Mouse (Mus musculus) telencephalon, adult 2 months (tissue): ENCODE measurements around the gene Lbhd2.

Experiments
- DNase-seq: peaks from one replicate; pipeline ENCODE4 v3.0.0-alpha.2; 2011; ENCODE audit warnings: low read depth, low spot score

Gene Lbhd2

GRCm38 (mm10) chr12:111430868-111431817, 24.5 kb downstream of the Lbhd2 start:
- DNase-seq, result no peak

GRCm38 (mm10) chr12:111432097-111432496, 25.5 kb downstream of the Lbhd2 start:
- DNase-seq, result no peak

GRCm38 (mm10) chr12:111432751-111433331, 26.2 kb downstream of the Lbhd2 start:
- no peak for DNase-seq

DNA sequence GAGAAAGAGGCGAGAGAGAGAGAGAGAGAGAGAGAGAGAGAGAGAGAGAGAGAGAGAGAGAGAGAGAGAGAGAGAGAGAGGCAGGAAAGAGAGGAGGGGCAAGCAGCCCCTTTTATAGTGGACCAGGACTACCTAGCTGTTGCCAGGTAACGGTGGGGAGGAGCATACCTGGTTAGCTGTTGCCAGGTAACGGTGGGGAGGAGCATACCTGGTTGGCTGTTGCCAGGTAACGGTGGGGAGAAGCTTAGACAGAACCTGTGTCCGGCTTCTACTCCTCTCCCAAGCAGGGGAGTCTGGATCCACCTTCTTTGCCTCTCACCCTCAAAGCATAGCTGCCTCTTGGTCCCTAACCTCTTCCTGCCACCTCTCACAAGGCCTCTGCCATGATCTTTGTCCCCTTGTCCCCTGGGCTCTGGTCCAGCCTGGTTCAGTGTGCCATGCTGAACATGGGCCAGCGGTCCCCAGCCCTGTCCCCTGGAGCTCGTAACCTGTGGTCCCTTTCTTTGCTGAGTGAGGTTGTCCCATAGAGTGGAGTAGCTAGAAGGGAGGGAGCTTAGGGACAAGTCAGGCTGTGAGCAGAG, 27.6 kb downstream of the Lbhd2 start:
- no peak for DNase-seq

- DNase-seq, result no peak
These were observed 28.2 kb downstream of the Lbhd2 start for GRCm38 (mm10) chr12:111434745-111435327.

- no peak for DNase-seq
These were observed 29.6 kb downstream of the Lbhd2 start for GRCm38 (mm10) chr12:111436170-111436569.

GRCm38 (mm10) chr12:111436640-111437039, 30.0 kb downstream of the Lbhd2 start:
- DNase-seq, result peak; percentile 60

DNA sequence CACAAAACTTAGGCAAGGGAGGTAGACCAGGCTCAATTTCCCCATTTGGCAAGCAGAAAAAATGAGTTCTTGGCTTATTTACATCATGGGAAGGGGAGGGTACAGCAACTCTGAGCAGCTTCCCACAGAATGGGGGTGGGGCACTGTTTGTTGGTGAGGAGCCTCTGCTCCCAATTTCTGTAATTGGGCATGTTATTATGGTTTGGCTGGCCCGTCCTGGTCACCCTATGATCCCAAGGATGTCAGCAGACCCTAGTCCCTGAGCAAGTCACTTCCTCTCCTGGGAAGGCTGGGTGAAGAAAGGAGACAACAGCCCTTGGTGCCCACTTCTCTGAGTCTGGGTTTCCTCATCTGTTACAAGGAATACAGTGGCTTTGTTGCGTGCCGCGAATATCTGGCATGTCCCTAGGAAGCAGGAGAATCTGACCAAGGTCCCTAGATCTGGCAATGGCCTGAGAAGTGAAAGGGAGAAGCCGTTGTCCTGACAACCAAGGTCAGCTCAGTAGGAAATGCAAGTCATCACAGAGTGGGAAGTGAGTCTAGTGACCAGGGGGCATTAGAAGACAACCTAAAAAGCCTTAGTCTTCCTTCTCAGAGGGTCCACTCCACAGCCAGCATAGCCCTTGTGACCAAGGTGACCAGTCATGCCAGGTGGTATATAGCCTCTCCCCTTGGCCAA, 30.8 kb downstream of the Lbhd2 start:
- no peak for DNase-seq

GRCm38 (mm10) chr12:111438850-111439249, 32.2 kb downstream of the Lbhd2 start:
- DNase-seq, result no peak

GRCm38 (mm10) chr12:111440701-111441373, 34.2 kb downstream of the Lbhd2 start:
- no peak for DNase-seq

DNA sequence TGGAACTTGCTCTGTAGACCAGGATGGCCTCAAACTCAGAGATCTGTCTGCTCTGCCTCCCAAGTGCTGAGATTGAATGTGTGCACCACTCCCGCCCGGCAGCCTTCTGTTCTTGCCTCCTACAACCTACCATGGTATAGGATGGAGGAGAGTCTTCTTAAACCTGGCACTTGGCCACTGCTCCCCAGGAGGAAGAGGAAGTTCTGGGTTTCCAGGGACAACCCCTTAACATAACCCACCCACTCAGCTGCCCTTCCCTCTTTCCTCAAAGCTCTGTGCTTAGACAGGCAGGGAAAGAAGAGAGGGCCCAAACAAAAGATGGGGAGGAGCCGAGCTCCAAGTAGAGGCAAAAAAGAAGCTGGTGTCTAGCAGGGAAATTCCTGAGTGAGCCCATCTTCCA, 34.9 kb downstream of the Lbhd2 start:
- DNase-seq, result no peak

DNA sequence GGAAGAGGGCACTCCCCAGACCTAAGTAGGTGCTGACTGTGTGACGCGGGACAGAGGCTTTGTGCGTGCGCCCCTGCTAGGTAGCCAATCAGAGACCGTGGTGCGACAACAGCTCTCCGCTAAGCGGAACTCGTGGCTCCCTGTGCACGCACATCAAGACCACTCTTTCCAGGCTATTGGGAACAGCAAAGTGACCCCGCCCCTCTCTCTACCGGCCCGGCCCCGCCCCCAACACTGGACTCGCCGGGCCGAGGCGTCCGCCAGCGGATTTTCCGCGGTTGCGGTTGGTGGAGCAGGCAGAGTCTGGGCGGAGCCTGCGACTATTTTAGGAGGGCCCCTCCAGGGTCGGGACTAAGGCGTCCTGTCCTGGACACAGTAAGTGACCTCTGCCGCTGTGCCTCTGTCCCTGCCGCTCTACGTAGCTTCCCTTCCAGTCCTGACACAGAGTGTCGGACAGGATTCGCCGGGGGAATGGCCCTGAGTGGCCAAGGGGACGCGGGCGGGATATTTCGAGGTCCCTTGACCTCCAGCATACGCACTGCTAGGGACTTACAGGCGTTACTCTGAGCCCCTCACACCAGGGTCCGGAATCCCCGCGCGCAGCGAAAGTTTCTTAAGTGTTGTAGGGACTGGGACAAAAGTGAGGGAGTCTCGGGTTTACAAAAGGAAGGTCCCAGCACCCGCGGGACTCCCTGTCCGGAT, 35.9 kb downstream of the Lbhd2 start, which contains the start of gene Tnfaip2:
TSS of gene Tnfaip2 (plus strand) at position 161 of the 702 bp plus-strand sequence.
- no peak for DNase-seq

DNA sequence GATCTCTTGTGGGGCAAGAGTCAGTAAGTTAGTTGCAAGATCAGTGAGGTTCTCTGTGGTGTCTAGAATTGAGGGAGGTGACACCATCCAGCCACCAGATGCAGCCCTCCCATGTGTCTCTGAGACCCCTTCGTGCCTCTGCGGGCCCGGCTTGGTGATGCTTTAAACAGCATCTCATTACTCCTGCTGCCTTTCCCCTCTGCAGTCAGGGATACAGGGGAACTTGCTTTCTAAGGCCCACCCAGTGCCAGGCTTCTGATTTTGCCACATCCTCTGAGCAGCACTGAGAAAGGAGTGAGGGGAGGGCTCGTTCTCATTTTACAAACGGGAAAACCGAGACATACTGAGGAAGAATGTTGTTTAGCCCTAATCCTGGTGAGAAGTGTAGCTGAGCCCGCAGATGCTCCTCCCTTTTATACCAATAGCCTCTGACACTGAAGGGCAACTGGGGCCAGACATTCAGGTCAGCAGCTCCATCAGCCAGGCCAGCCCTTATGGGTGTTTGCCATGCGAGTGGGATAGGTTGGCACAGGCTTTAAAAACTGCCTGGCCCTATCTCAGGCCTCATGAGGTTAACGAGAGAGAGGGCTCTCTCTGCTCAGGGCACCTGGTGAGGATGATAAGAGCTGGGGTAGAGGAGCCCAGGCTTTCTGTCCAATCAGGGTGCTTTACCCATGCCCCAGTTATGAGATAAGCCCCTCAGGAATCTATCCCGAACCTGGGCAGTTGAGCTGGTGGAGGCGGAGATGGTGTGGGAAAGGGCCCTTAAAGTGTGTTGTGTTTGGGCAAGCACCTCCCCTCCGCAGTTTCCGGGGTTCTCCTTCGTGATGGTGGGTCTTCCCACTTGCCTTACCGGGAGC, 36.6 kb downstream of the Lbhd2 start:
- DNase-seq, result no peak

DNA sequence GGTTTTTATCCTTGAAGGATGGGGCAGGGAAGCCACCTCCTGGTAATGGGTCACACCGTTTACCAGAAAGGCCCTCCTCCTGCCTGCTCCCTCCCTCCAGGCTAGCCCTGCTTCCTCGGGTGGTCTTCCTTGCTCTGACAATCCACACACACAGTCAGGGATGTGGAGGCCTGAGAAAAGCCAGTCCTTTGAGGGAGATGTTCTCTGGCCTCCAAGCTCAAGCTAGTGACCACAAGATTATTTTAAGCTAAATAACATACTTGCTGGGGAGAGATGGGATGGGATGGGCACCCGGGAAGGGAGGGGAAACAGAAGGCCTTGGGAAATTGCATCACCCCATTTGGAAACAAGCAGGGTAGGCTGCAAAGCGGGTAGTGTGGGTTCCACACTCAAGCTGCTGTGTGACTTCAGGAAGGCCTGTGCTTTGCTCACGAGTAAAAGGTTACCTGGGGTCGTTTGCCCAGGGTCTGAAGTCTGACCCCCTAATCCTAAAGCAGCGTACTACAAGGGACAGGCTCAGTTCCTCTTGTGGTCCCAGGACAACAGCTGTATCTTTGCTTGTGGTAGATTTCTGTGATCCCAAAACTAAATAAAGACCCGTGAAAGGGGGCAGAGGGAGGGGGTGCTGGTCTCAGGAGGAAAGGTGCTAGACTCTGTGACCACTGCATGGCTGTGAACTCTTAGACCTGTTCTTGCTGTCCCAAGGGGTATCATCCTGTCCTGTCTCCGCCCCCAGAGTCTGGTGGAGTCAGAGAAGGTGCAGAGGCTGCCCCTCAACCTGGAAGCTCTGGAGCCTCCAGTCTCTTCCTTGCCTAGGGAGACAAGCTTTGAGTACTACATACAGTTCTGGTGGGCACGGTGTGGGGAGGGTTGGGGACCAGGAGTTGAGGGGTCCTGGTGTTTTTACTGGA, 37.6 kb downstream of the Lbhd2 start:
- DNase-seq, result no peak

- DNase-seq, result no peak
These were observed 38.7 kb downstream of the Lbhd2 start for GRCm38 (mm10) chr12:111445161-111445889.

GRCm38 (mm10) chr12:111445890-111446613, 39.4 kb downstream of the Lbhd2 start:
- no peak for DNase-seq

DNA sequence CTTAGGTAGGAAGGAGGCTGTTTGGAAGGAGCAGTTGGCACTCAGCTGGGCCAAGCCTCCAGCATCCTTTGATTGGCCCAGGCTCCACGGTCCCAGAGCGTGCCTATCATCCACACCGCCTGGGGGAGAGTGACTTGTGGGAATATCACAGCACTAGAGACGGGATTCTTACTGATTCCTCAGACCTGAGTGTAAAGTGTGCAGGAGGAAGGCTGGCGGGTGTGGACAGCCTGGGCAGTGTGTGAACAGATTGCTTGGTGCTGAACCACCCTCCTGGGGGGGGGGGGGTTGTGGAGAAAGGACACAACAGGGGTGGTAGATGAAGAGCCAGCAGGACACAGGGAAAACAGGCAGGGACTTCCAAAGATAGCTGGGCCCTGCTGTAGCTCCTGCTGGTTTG, 40.1 kb downstream of the Lbhd2 start:
- no peak for DNase-seq
